Mouse (Mus musculus): Measurements from ENCODE around the gene Fam24a.

- TF ChIP-seq POLR2A (IDR thresholded peaks at IDR 0.05; ENCODE audit: low read depth, low read length) = no peak
- no peak for TF ChIP-seq CTCF (IDR thresholded peaks at IDR 0.05; ENCODE audit: extremely low read depth, insufficient read length, insufficient replicate concordance, low read depth, low read length)
These were observed 19.2 kb upstream of the Fam24a start for GRCm38 (mm10) chr7:131314493-131314892.

Measured in small intestine, adult 2 months (tissue).